Mouse (Mus musculus) ES-E14 (cell line): ENCODE results near the gene Olfr1141.

ENCODE experiments used
- CHD2 ChIP-seq: IDR thresholded peaks from 2 replicates; pipeline ENCODE4 v1.6.1; 2014; ENCODE audit warnings: mild to moderate bottlenecking, low read depth, low read length, inconsistent platforms
- HCFC1 ChIP-seq: IDR thresholded peaks from 2 replicates; pipeline ENCODE4 v1.6.1; 2012; ENCODE audit warnings: low read length, inconsistent platforms, borderline replicate concordance; ENCODE audit not compliant: insufficient read depth
- MAFK ChIP-seq: IDR thresholded peaks from 2 replicates; pipeline ENCODE4 v1.6.1; 2014; ENCODE audit warnings: mild to moderate bottlenecking, low read depth, low read length, inconsistent platforms; ENCODE audit not compliant: insufficient read depth
- ZC3H11A ChIP-seq: IDR thresholded peaks from 2 replicates; pipeline ENCODE4 v1.6.1; 2012; ENCODE audit warnings: low read depth, mild to moderate bottlenecking, inconsistent platforms, low read length, borderline replicate concordance
- ZNF384 ChIP-seq: IDR thresholded peaks from 2 replicates; pipeline ENCODE4 v1.6.1; 2012; ENCODE audit warnings: low read depth, low read length, inconsistent platforms

DNA sequence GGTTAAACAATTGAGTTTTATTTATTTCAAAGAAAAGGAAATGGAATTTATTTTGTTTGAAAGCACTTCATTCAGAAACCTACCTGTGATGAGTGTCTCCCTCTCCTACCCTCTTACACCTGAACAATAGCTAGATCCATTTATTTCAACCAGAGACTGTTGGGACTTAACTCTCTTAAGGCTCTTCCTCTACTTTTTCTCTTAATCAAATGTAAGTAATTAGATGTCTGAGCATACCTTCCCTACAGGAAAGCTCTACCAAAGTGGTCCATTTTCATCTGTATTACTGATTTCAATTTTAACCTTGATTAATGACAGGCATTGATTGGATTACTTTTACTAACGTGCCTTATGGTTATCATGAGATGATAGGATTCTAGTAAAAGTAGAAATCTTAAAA is 13.9 kb downstream of the Olfr1141 start, which contains the start of gene Olfr1138:
- TF ChIP-seq MAFK (no peak), CHD2 (no peak), HCFC1 (no peak), ZC3H11A (no peak), ZNF384 (no peak)
